Mouse (Mus musculus): ENCODE results near the gene Phb2.

The Phb2 gene

GRCm38 (mm10) chr6:124693243-124693981 lies 18.7 kb upstream of the Phb2 start:
- no peak for DNase-seq

GRCm38 (mm10) chr6:124694166-124694955 lies 17.8 kb upstream of the Phb2 start:
- DNase-seq: peak; percentile 82

GRCm38 (mm10) chr6:124696441-124697150 lies 15.5 kb upstream of the Phb2 start:
- no peak for DNase-seq

DNA sequence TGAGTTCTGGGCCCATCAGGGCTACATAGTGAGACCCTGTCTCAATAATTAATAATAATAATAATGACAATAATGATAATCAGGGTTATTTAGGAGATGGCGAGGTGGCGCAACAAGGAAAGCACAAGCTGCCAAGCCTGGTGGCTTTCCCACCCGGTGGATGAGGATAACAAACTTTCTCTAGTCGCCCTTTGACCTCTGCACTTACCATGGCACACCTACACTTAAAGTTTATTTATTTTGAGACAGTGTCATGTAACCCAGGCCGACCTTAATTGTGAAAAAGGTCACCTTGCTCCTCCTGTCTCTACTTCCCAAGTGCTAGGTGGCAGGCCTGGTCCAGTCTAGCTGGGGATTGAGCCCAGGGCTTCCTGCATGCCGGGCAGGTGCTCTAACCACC lies 13.4 kb upstream of the Phb2 start:
- no peak for DNase-seq

DNA sequence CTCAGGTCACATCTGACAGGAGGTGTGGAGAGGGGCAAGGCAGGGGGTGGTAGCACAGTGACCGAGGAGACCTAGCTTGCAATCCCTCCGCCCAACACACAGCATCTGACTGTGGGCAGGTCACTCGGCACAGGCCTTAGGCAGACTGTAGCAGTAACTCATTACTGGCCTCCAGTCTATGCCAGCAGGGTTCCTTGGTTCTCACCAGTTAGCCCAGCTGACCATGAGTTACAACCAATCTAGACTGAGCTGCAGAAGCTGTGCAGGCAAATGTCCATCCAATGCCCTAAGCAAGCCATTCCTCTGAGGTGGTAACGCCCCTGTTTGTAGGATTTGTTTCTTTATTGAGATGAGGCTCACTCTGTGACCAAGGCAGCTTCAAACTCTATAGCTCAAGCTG lies 12.8 kb upstream of the Phb2 start:
- no peak for DNase-seq

- DNase-seq: peak; percentile 68
Observed at GRCm38 (mm10) chr6:124699962-124700610, 12.1 kb upstream of the Phb2 start.

- no peak for DNase-seq
Observed at GRCm38 (mm10) chr6:124701338-124701737, 10.8 kb upstream of the Phb2 start.

GRCm38 (mm10) chr6:124702102-124702783 lies 9.9 kb upstream of the Phb2 start:
- no peak for DNase-seq

GRCm38 (mm10) chr6:124702784-124703103 lies 9.4 kb upstream of the Phb2 start:
- DNase-seq: peak; percentile 77

- DNase-seq: no peak
Observed at GRCm38 (mm10) chr6:124703789-124704188, 8.3 kb upstream of the Phb2 start.

DNA sequence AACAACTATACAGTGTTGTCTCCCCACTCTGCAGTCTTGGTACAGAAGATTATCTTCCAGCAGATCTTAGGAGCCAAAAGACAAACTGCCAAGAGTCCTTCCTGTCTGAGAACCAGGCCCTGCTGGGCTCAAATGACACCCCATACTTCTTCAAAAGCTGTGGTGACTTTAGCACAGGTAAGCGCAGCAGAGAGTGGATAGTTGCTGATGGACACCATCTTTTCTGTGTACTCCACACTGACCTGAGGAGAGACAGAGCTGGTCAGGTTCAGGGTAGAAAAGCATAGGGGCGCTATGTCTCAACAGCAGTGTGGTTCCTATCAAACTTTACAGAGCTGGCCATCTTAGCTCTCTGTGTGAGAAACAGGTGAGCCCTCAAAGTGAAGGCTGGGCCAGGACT lies 7.7 kb upstream of the Phb2 start:
- no peak for DNase-seq

DNA sequence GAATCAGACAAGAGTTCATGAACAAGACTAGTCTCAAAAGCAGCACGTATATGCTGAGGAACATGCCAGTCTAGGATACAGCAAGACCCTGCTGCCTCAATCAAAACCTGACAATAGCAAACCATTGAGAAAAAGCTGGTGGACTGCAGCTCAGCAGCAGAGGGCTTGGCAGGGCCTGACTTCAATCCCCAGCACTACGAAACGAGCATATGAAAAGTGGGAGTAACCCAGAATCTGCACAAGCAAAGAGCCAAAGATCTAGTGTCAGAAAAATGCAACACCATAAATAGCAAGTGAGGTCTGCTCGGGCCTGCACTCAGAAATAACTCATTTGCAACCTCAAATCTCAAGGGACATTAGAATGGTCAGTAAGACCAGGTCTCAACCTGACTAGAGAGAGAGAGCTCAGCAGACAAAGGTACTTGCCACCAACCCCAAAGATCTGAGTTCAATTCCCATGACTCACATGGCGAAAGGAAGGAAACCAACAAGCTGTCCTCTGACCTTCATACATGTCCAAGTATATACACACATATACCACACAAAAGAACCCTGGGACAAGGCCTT lies 6.0 kb upstream of the Phb2 start:
- DNase-seq: no peak

- DNase-seq: no peak
Observed at GRCm38 (mm10) chr6:124708289-124708889, 3.7 kb upstream of the Phb2 start.

DNA sequence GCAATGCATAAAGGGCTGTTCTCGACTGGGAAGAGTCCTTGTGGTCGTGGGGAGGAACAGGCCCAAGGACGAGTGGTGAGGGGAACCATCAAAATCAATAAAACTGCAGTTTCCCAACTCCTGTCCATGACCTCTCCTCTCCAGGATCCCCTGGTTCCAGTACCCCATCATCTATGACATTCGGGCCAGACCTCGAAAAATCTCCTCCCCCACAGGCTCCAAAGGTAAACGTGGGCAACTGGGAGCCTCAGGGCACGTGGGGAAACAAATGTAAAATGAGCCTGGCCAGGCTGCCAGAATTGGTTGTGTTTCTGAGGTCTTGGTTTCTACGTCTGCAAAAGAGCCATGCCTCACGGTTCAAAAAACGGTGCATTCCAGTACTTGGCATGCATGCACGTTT lies 782 bp downstream of the Phb2 start:
- no peak for DNase-seq

DNA sequence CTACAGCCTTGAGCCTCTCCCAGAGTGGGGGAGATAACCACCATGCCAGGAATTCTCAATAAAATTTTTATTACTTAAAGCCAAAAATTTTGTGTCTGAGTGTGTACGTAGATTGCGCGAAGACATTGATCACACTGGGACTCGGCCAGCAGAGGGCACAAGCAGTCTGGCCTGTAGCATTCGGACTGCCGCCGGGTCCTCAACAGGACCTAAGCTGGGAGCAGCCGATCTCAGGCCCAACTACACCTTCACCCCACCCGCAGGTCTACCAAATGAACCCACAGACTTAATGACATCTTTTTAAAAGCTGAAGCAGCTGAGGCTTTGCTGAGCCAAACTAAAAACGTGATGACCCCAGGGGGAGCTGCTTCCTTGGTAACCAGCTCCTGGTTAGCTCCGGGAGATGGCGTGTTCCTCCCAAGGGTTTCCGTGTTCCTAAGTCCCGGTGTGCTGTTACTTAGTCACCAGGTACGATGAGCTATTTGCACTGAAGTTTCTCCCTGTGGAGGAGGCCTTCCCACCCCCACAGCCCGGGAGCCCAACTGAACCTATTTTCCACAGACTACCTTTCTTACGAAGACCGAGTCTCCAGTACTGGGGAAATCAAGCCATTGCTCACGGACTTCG lies 4.8 kb downstream of the Phb2 start:
- peak; percentile 64 for DNase-seq

DNA sequence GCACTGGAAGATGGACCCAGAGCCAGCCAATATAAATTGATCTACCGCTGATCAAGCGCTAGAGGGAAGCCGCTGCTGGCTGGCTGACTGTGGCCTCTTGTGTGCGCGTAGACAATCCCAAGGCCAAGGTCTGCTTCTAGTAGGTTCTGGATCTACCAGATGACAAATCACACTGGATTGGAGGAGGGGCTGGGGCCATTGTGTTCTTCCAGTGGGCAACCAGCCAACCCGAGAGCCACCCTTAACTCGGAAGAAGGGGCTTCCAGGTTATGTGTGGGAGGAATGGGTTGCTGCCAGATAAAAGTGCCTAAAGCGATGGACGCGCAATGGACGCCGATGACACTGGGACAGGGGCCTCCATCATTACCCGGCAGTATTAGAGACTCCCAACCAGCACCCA lies 5.8 kb downstream of the Phb2 start:
- no peak for DNase-seq

GRCm38 (mm10) chr6:124718703-124719102 lies 6.6 kb downstream of the Phb2 start:
- DNase-seq: peak; percentile 72

DNA sequence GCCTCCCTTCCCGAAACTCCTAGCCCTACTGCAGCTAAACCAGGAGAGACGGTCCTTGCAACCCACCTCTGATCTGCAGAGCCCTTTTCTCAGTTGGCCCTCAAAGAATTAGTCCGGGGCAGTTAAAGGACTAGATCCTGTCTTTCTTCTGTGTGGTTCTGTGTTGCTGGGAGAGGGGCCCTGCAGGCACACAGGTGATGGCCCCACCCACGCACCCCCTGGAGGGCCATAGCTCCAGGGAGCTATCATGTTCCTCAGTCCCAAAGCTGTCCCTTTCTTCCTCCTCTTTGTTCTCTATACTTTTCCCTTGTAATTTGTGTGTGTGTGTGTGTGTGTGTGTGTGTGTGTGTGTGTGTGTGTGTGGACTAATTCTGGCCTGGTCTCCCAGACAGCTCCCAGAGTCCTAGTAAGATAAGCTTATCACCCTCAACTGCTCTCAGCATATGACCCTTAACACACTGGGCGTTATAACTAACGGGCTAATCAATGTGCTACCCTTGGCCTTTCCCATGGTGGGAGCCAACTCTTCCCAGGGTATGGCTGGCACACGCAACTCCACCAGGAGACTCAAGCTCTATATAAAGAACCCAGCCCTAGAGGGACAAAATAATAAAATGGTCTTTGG lies 7.3 kb downstream of the Phb2 start:
- no peak for DNase-seq

DNA sequence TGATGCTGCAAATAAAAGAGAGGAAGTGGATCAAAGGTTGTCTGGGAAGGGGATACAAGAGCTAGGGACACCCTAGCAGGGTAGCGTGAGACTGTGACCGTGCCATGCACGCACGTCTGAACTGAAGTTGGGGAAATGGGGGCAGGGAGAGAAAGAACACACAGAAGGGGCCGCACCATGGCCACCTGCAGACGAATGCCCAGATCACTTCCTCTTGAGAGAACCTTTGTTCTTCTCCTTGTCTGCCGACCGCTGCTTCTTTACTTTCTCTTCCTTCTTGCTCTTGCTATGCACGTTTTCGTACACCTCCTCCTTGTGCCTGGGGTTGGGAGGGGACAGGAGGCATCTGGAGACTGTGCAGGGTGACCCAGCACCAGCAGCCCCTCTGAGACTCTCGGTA lies 8.8 kb downstream of the Phb2 start:
- DNase-seq: no peak

GRCm38 (mm10) chr6:124722876-124723473 lies 10.8 kb downstream of the Phb2 start:
- no peak for DNase-seq

DNA sequence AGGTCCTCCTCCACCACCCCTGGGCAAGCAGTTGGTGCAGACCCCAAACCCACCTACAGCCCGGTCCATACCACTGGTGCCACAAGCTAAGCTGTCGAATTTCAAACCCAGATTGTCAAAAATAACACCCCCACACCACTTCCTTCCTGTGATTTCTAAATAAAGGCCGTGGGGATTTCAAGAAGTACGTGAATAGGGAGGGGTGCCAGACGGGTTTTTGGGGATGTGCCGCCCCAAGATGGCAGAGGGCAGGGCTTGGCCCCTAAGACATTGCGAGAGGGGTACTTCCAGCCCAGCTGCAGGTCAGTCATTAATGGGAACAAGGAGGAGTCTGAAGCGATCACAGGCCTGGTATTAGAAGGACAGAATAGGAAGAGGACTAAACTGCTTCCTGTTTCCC lies 11.4 kb downstream of the Phb2 start:
- DNase-seq: no peak

Measured in lung, postnatal 14 days (tissue).